In the genomic region with DNA sequence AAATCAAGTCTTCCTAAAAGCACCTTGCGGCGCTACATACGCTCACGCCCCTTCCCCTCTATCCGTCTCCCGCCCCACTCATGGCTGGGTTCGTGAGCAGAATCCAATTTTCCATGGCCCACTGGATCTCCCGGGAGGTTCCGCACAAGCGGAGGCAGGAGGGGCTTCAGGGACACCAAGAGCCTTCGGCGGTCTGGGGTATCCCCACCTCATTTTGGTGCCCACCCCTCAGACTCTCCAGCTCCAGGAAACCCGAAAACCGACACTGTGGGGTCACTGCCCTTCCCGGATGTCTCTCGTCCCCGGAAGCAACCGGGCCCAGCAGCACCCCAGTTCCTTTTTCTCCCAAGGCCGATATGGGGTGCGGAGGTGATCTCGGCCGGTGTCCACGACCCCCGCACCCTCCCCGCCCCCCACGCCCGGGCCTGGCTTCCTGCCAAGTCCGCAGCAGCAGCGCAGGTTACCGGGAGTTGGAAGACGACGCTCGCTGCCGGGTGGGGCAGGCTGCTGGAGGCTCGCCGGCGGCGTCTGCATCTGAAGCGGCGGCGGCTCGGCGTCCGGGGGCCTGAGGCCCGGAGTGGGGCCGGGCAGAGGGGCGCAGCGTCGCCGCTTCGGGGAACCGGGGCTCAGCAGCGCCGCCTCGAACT, we compare ENCODE assay signal across 9 mouse cellular contexts. TPM values are rescaled to one million over a fixed set of nuclear protein-coding genes. Genes with fewer than 3 reads are reported as not detected.
DNase-seq lines count a peak whose midpoint lies in the region; ATAC-seq and TF ChIP-seq lines count a peak whose summit lies in the region.
"Had no signal": no experiment of that assay in that cellular context is flagged by ENCODE, and none has a peak within 500 bp of the region (broad histone marks: within the 10 kb centered on the region; RNA-seq: fewer than 3 reads in every experiment).

No protein-coding gene starts in this region.

- peaks cover 3% of the 10 kb centered on the region; the same call in 1 of the 2 replicates for H3K4me1 ChIP-seq in lung, postnatal 0 days (ENCODE audit: insufficient read depth, low read depth, low read length)
- peaks cover 2% of the 10 kb centered on the region; the same call in 1 of the 2 replicates for H3K4me1 ChIP-seq in small intestine, adult 2 months (ENCODE audit: control insufficient read depth, insufficient read depth, insufficient read length, low read length)

- DNase-seq in cerebellum, adult 9-10 months: peak; percentile 52
- peak; percentile 30 for DNase-seq in urinary bladder, adult 2 months (ENCODE audit: low spot score)
- no peak for DNase-seq in urinary bladder, postnatal 4 days (ENCODE audit: low spot score in 2 of 2)
- DNase-seq in kidney, adult 8-10 months: peak; percentile 15 to 17
- peak; percentile 32 for DNase-seq in lung, postnatal 0 days (ENCODE audit: low spot score)

- peak overlapping the region; percentile 84 for H3K4me2 ChIP-seq in lung, postnatal 0 days (replicated peaks; ENCODE audit: low read depth, low read length)

- H3K4me3 ChIP-seq in lung, postnatal 0 days (ENCODE audit: low read depth, low read length): peak overlapping the region; percentile 94
- H3K4me3 ChIP-seq in small intestine, adult 2 months (ENCODE audit: low read depth, low read length): peak overlapping the region; percentile 84

- no peak; the same call in 1 of the 2 replicates for ATAC-seq in cerebellum, adult (ENCODE audit: insufficient number of reproducible peaks, low FRiP score, low TSS enrichment)
- peak; percentile 40 for ATAC-seq in granulocyte monocyte progenitor cell, adult 5-6 weeks (replicated peaks; ENCODE audit: poor library complexity, severe bottlenecking)
- peak; percentile 79 for ATAC-seq in lung, postnatal 0 days

- H3K27me3 ChIP-seq in lung, postnatal 0 days (replicated peaks; ENCODE audit: insufficient read depth, low read length): no peaks in the 10 kb centered on the region
- H3K27me3 ChIP-seq in small intestine, adult 2 months (ENCODE audit: control insufficient read depth, insufficient read depth, low read length): no peaks in the 10 kb centered on the region

- H3K9me3 ChIP-seq in lung, postnatal 0 days (ENCODE audit: low read length): no peaks in the 10 kb centered on the region

- 2% methylated on average over 49 of the region's 55 CpGs for WGBS in lung, postnatal 0 days
- under 1% methylated on average over 54 of the region's 55 CpGs for WGBS in small intestine, adult 2 months

- peak overlapping the region; percentile 97 for H3K9ac ChIP-seq in lung, postnatal 0 days (replicated peaks; ENCODE audit: low read depth)

- TF ChIP-seq POLR2A in small intestine, adult 2 months (IDR thresholded peaks at IDR 0.05; ENCODE audit: low read depth, low read length): no peak

- TF ChIP-seq CTCF in lung, postnatal 0 days (IDR thresholded peaks at IDR 0.05): no peak
- no peak for TF ChIP-seq CTCF in small intestine, adult 2 months (IDR thresholded peaks at IDR 0.05; ENCODE audit: extremely low read depth, insufficient read length, insufficient replicate concordance, low read depth, low read length)

- H3K36me3 ChIP-seq in lung, postnatal 0 days (ENCODE audit: insufficient read depth, low read length): no peaks in the 10 kb centered on the region
- no peaks in the 10 kb centered on the region; the same call in none of the 2 replicates for H3K36me3 ChIP-seq in small intestine, adult 2 months (ENCODE audit: control insufficient read depth, insufficient read depth, low read length)

- TF ChIP-seq EP300 in lung, postnatal 0 days (IDR thresholded peaks at IDR 0.05): no peak

- H3K27ac ChIP-seq in lung, postnatal 0 days (ENCODE audit: low read length): peak overlapping the region; percentile 82
- peak overlapping the region; percentile 77 for H3K27ac ChIP-seq in small intestine, adult 2 months (ENCODE audit: insufficient read depth, low read depth, low read length)

RNA-seq across cellular contexts. Expression of a gene that starts 0.5 kb away (rescaled TPM):
- polyA plus RNA-seq in urinary bladder, adult 2 months (2012; rRNA removed): 49.3 and 59.1 TPM in 2 replicates
- total RNA-seq in granulocyte monocyte progenitor cell, adult 5-6 weeks (2014; fragmentation: Nextera tagmentation): 30.1 and 45.7 TPM in 2 replicates
- 23.3 and 35.2 TPM in 2 replicates for total RNA-seq in granulocyte monocyte progenitor cell, adult 5-6 weeks (2017)
- 37.9 and 40.5 TPM in 2 replicates for polyA plus RNA-seq in lung, postnatal 0 days (2015; fragmentation: Nextera tagmentation; extraction: Ambion mirVana)
- polyA plus RNA-seq in small intestine, adult 2 months (2012; rRNA removed): 19.7 and 29.1 TPM in 2 replicates

RNA-seq across cellular contexts. Expression of a gene that starts 31.6 kb away (rescaled TPM):
- 312 and 316 TPM in 2 replicates for polyA plus RNA-seq in urinary bladder, adult 2 months (2012; rRNA removed)
- total RNA-seq in granulocyte monocyte progenitor cell, adult 5-6 weeks (2014; fragmentation: Nextera tagmentation): 173 and 190 TPM in 2 replicates
- 168 and 215 TPM in 2 replicates for total RNA-seq in granulocyte monocyte progenitor cell, adult 5-6 weeks (2017)
- polyA plus RNA-seq in lung, postnatal 0 days (2015; fragmentation: Nextera tagmentation; extraction: Ambion mirVana): 246 and 263 TPM in 2 replicates
- polyA plus RNA-seq in small intestine, adult 2 months (2012; rRNA removed): 7.1 and 16.5 TPM in 2 replicates

RNA-seq across cellular contexts. Expression of a gene that starts 38.1 kb away (rescaled TPM):
- polyA plus RNA-seq in urinary bladder, adult 2 months (2012; rRNA removed): 29.8 and 38.1 TPM in 2 replicates
- total RNA-seq in granulocyte monocyte progenitor cell, adult 5-6 weeks (2014; fragmentation: Nextera tagmentation): not detected in 2 replicates
- total RNA-seq in granulocyte monocyte progenitor cell, adult 5-6 weeks (2017): not detected in 2 replicates
- polyA plus RNA-seq in lung, postnatal 0 days (2015; fragmentation: Nextera tagmentation; extraction: Ambion mirVana): 0.25 and 0.35 TPM in 2 replicates
- 3.3 and 6.2 TPM in 2 replicates for polyA plus RNA-seq in small intestine, adult 2 months (2012; rRNA removed)
- total RNA-seq: heart, postnatal 36 days had no signal

Comparison
In these comparisons a context has a peak if more than half of its experiments do, and no peak if none do; other contexts are left out.
1. DNase-seq: peak in cerebellum, adult 9-10 months (single experiment), urinary bladder, adult 2 months (single experiment), kidney, adult 8-10 months (2 of 2) and lung, postnatal 0 days (single experiment); none in urinary bladder, postnatal 4 days (0 of 2).
2. RNA of a gene that starts 31.6 kb away (polyA plus RNA-seq): 312 to 316 TPM in urinary bladder, adult 2 months and 246 to 263 TPM in lung, postnatal 0 days; 7.1 to 16.5 TPM in small intestine, adult 2 months; every median in the first group is over 10 times any median in the second.